Mouse (Mus musculus): Measurements from ENCODE around the gene Elovl2. TPM values are rescaled to one million over a fixed set of nuclear protein-coding genes. Genes with fewer than 3 reads are reported as not detected.
"Not testable (repeated sequence)": the region's sequence is repeated elsewhere in the genome, so short reads cannot be mapped to it uniquely, and the experiment has no call there.

Gene Elovl2
- 34.1 and 35.6 TPM in 2 replicates for total RNA-seq (2014; rRNA removed)
- polyA plus RNA-seq (2015; fragmentation: Nextera tagmentation; extraction: Ambion mirVana) = 30.9 and 31.5 TPM in 2 replicates

DNA sequence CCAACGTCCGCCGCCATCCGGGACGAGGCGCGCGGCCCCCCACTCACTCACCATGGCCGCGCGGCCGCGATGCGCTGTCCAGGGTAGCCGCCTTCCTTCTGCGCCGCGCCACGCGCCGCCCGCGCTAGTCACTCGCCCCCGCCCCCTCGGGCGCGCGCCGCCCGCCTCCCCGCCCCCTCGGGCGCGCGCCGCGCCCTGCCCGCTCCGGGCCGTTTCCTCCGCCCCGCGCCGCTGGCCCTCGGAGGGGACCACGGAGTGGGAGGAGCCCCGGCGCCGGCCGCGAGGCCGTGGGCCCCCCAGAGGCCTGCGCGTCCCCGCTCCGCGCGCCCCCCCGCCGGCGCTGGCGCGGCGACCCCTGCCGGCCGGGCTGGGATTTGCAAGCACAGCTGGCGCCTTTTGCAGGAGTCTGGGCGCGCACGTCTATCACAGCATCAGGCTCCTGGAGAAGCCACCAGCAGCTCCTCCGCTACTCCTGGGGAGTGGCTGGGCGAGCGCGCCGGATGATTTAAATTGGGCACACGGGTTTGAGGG is at the start of gene Elovl2:
Gene Elovl2 (minus strand): TSS at position 102 of the 531 bp plus-strand sequence.
- peak within 1 kb of the TSS; percentile 65; the same call in 1 of the 2 replicates for H3K27ac ChIP-seq (ENCODE audit: low read depth, low read length)
- ATAC-seq (ENCODE audit: low FRiP score) (peak; percentile 93), DNase-seq (ENCODE audit: low spot score) (peak; percentile 86)
- H3K9me3 ChIP-seq (ENCODE audit: low read length) = peaks cover 9% of the 10 kb centered on the region; the same call in 1 of the 2 replicates
- no peaks in the 10 kb centered on the region for H3K4me1 ChIP-seq (ENCODE audit: insufficient read depth, low read length)
- H3K36me3 ChIP-seq (ENCODE audit: insufficient read depth, low read length) = no peaks in the 10 kb centered on the region
- peak; percentile 69 for TF ChIP-seq CTCF (IDR thresholded peaks at IDR 0.05)
- no peaks in the 10 kb centered on the region for H3K27me3 ChIP-seq (ENCODE audit: insufficient read depth, low read length)
- H3K4me2 ChIP-seq (ENCODE audit: low read depth, low read length, poor library complexity, severe bottlenecking) = peak within 1 kb of the TSS; percentile 58
- WGBS = 2% methylated on average over 31 of the region's 77 CpGs
- H3K9ac ChIP-seq (replicated peaks; ENCODE audit: low read length, poor library complexity, severe bottlenecking) = peak within 1 kb of the TSS; percentile 84
- H3K4me3 ChIP-seq (ENCODE audit: low read depth, low read length) = peak within 1 kb of the TSS; percentile 78

DNA sequence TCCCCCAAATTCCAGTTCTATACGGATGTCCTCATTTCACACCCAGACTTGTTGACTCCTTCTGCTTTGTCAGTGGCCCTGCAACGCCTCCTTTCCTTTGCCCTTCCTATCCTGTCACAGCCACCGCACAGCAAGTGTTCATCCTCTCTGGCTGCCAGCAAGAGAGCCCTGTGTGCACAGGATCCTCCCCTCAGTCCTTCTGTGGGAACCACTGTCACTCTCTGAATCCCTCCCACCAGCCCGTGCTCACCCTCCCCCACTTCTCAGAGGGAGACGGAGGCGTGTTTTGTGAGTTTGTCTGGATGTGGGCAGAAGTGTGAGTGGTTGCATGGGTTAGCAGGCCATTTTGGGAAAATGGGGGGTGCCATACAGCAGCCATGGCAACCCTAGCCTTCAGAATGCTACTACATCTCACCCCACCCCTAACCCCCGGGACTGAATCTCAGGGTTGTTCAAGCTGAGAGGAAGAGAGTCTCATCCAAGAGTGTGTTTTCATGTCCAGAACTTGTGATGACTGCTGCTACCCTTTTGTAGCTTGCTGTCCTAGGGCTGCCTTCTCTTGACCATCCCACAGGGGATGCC is 47.7 kb upstream of the Elovl2 start:
- 29% methylated on average over 7 of the region's 7 CpGs for WGBS
- no peak overlapping the region for H3K9ac ChIP-seq (replicated peaks; ENCODE audit: low read length, poor library complexity, severe bottlenecking)
- 0 out of 2 replicates have a peak overlapping the region, but pooled peaks have one; percentile 2 for H3K27ac ChIP-seq (ENCODE audit: low read depth, low read length)
- no peaks in the 10 kb centered on the region for H3K36me3 ChIP-seq (ENCODE audit: insufficient read depth, low read length)
- no peaks in the 10 kb centered on the region for H3K27me3 ChIP-seq (ENCODE audit: insufficient read depth, low read length)
- H3K4me1 ChIP-seq (ENCODE audit: insufficient read depth, low read length) = no peaks in the 10 kb centered on the region
- ATAC-seq (ENCODE audit: low FRiP score) (peak; percentile 44; the same call in 1 of the 2 replicates), DNase-seq (ENCODE audit: low spot score) (peak; percentile 58)
- no peak overlapping the region for H3K4me2 ChIP-seq (ENCODE audit: low read depth, low read length, poor library complexity, severe bottlenecking)
- no peak overlapping the region for H3K4me3 ChIP-seq (ENCODE audit: low read depth, low read length)
- no peaks in the 10 kb centered on the region for H3K9me3 ChIP-seq (ENCODE audit: low read length)
- TF ChIP-seq CTCF (IDR thresholded peaks at IDR 0.05) = no peak

DNA sequence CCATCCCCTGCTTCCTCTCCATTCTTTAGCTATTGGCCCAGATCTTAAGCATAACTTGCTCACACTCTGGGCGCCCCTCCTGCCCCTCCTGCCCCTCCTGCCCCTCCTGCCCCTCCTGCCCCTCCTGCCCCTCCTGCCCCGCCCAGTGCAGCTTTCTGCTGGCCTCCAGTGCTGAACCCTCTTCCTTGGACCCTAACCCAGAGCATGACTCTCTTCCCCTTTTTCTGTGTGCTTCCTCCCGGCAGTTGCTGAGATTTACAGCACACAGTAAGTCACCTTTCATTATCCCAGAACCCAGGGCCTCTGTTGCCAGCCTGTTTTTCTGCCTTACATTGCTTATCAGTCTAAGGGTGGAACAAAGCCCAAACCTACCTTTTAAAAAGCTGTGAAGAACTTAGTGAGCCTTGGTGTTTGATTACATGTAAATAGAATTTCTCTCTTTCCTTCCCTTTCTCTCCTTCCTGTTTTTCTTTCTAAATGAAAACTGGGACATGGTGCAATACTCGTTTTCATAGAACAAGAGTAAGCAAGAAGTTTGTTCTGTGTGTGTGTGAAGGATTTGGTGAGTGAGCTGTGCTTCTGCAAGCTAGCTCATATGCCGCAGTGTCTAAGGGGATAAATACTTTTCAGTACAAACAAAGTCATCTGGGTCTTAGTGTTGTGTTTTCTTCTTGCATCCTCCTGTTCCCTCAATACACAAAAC is 43.2 kb upstream of the Elovl2 start:
- 91% methylated on average over 5 of the region's 5 CpGs for WGBS
- H3K9me3 ChIP-seq (ENCODE audit: low read length) = no peaks in the 10 kb centered on the region
- no peak overlapping the region for H3K4me2 ChIP-seq (ENCODE audit: low read depth, low read length, poor library complexity, severe bottlenecking)
- no peak for DNase-seq (ENCODE audit: low spot score)
- H3K36me3 ChIP-seq (ENCODE audit: insufficient read depth, low read length) = no peaks in the 10 kb centered on the region
- no peak for TF ChIP-seq CTCF (IDR thresholded peaks at IDR 0.05)
- H3K27ac ChIP-seq (ENCODE audit: low read depth, low read length) = no peak overlapping the region
- no peaks in the 10 kb centered on the region for H3K4me1 ChIP-seq (ENCODE audit: insufficient read depth, low read length)
- no peak overlapping the region for H3K4me3 ChIP-seq (ENCODE audit: low read depth, low read length)
- no peaks in the 10 kb centered on the region for H3K27me3 ChIP-seq (ENCODE audit: insufficient read depth, low read length)
- no peak overlapping the region for H3K9ac ChIP-seq (replicated peaks; ENCODE audit: low read length, poor library complexity, severe bottlenecking)
- no peak for ATAC-seq (ENCODE audit: low FRiP score)

DNA sequence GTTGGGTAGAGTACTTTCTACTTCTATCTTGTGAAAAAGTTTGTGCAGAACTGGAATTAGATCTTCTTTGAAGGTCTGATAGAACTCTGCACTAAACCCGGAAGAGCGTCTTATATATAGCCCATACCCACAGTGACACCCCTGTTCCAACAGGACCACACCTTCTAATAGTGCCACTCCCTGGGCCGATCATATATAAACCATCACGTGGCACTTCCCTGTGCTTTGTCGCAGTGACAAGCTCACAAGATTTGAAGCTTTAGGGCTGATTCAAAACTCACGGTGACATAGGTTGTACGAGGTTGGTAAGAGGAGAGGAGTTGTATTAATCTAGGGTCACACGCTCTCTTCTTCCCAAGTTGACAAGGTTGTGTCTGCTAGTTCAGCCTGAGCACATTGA is 41.4 kb upstream of the Elovl2 start:
- not testable (repeated sequence) for H3K4me3 ChIP-seq (ENCODE audit: low read depth, low read length); H3K4me1 ChIP-seq (ENCODE audit: insufficient read depth, low read length); H3K27me3 ChIP-seq (ENCODE audit: insufficient read depth, low read length); H3K4me2 ChIP-seq (ENCODE audit: low read depth, low read length, poor library complexity, severe bottlenecking); H3K27ac ChIP-seq (ENCODE audit: low read depth, low read length); H3K36me3 ChIP-seq (ENCODE audit: insufficient read depth, low read length); DNase-seq (ENCODE audit: low spot score); H3K9me3 ChIP-seq (ENCODE audit: low read length); ATAC-seq (ENCODE audit: low FRiP score); H3K9ac ChIP-seq (replicated peaks; ENCODE audit: low read length, poor library complexity, severe bottlenecking)
- 94% methylated on average over 8 of the region's 8 CpGs for WGBS

DNA sequence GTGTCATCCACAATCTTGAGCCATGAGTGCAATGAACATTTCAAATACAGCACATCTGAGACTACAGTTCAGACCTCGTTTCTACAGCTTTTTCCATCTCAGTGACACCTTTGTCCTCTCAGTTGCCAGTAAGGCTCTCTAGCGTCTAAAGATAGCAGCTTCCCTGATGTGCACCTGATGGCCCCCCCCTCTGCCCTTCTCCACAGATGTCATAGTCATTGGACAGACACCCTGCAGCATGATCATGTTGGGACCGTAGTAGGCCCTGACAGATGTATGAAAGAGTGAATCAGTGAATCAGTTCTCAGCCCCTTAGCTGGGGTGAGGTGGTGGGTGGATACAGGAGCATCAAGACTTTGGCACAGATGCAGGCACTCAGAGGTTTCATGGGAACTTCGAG is 37.6 kb upstream of the Elovl2 start:
- Histone ChIP-seq H3K4me1 (ENCODE audit: insufficient read depth, low read length) (no peaks in the 10 kb centered on the region), H3K9me3 (ENCODE audit: low read length) (no peaks in the 10 kb centered on the region), H3K36me3 (ENCODE audit: insufficient read depth, low read length) (no peaks in the 10 kb centered on the region), H3K27me3 (ENCODE audit: insufficient read depth, low read length) (no peaks in the 10 kb centered on the region), H3K4me2 (ENCODE audit: low read depth, low read length, poor library complexity, severe bottlenecking) (no peak overlapping the region), H3K9ac (replicated peaks; ENCODE audit: low read length, poor library complexity, severe bottlenecking) (no peak overlapping the region), H3K27ac (ENCODE audit: low read depth, low read length) (no peak overlapping the region), H3K4me3 (ENCODE audit: low read depth, low read length) (no peak overlapping the region)
- DNase-seq (ENCODE audit: low spot score) (no peak), ATAC-seq (ENCODE audit: low FRiP score) (no peak)
- 81% methylated on average over 4 of the region's 4 CpGs for whole genome bisulfite sequencing
- no peak for TF ChIP-seq CTCF (IDR thresholded peaks at IDR 0.05)

DNA sequence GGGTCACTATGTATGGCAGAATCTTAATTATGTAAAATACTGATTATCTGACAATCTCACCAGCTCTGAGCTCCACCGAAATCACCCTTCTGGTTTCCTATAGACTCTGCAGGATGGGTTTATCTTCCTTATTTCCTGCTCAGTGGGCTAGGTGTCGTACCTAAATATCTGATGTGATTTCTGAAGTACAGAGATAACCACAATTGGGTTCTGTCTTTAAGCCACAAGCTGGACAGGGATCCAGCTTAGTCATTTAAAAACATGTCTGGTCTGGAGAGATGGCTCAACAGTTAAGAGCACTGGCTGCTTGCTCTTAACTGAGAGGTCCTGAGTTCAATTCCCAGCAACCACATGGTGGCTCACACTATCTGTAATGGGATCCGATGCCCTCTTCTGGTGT is 36.8 kb upstream of the Elovl2 start:
- Histone ChIP-seq H3K27ac (ENCODE audit: low read depth, low read length) (no peak overlapping the region), H3K4me3 (ENCODE audit: low read depth, low read length) (no peak overlapping the region), H3K27me3 (ENCODE audit: insufficient read depth, low read length) (no peaks in the 10 kb centered on the region), H3K9me3 (ENCODE audit: low read length) (no peaks in the 10 kb centered on the region), H3K9ac (replicated peaks; ENCODE audit: low read length, poor library complexity, severe bottlenecking) (no peak overlapping the region), H3K4me2 (ENCODE audit: low read depth, low read length, poor library complexity, severe bottlenecking) (no peak overlapping the region), H3K4me1 (ENCODE audit: insufficient read depth, low read length) (no peaks in the 10 kb centered on the region), H3K36me3 (ENCODE audit: insufficient read depth, low read length) (no peaks in the 10 kb centered on the region)
- 92% methylated on average over 3 of the region's 3 CpGs for WGBS
- no peak for TF ChIP-seq CTCF (IDR thresholded peaks at IDR 0.05)
- no peak for ATAC-seq (ENCODE audit: low FRiP score)
- no peak for DNase-seq (ENCODE audit: low spot score)
